Mouse (Mus musculus) layer of hippocampus, postnatal 25 days (tissue): ENCODE measurements around the gene Nprl2. TPM values are rescaled to one million over a fixed set of nuclear protein-coding genes. Genes with fewer than 3 reads are reported as not detected.

Source experiments
- DNase-seq, 2 experiments: peaks; one replicate each; pipeline ENCODE4 v3.0.0; 2022; ENCODE audit warnings: mixed read lengths in 2 of 2, low spot score in 1 of 2; ENCODE audit errors: extremely low spot score in 1 of 2
- total RNA-seq, 2 experiments: library from RNA; stranded (reverse); gene quantifications; 2 replicates each; pipeline ENCODE4 v1.2.3; 2021

The Nprl2 gene
- 10 to 100 TPM; 42.4 to 44.9 TPM for total RNA-seq

- peak; percentile 87 to 89 for DNase-seq
Measured at GRCm38 (mm10) chr9:107541474-107542351, at the start of gene Nprl2, which contains the start of gene Cyb561d2. Nprl2 (plus strand) TSS chr9:107542226. Cyb561d2 (minus strand) TSS chr9:107542193.

- DNase-seq: no peak
Measured at GRCm38 (mm10) chr9:107493511-107493910, 48.5 kb upstream of the Nprl2 start.

- no peak for DNase-seq
Measured at GRCm38 (mm10) chr9:107494238-107494637, 47.8 kb upstream of the Nprl2 start.

DNA sequence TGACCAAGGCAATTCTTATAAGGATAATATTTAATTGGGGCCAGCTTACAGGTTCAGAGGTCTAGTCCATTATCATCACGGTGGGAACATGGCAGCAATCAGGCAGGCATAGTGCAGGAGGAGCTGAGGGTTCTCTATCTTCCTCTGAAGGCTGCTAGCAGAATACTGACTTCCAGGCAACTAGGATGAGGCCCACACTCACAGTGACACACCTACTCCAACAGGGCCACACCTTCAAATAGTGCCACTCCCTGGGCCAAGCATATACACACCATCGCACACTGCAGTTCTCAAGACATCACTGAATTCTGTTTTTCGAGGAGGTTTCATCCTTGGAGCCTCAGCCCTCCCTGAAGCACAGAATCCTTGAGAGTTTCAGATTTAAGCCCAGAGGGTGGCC, 45.7 kb upstream of the Nprl2 start:
- DNase-seq: no peak

DNA sequence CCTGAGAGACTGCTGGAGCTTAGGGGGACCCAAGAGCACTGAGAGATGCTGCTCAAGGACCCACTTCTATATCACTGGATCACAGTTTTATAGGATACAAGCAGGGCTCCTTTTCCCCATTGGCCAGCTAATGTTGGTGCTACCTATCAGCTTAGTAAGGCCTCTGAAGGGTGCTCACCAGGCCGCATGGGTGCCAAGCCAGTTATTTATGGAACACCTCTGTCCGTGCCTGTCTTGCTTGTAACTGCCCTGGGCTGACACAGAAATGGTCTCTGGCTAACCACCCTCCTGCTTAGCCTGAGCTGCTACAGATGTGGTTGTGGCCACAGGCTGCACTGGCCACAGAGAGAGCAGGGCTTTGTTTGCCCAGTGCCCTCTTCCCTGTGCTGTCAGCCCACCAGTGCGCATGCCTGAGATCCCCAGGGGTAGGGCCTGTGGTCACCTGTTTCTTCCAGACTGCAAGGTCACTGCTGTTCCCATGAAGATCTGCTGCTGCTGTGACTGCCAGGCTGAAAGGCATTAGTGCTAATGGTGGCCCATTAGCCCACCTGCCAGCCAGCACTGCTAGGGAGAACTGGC, 41.2 kb upstream of the Nprl2 start:
- DNase-seq: no peak

GRCm38 (mm10) chr9:107502131-107502846, 39.7 kb upstream of the Nprl2 start:
- DNase-seq: no peak

DNA sequence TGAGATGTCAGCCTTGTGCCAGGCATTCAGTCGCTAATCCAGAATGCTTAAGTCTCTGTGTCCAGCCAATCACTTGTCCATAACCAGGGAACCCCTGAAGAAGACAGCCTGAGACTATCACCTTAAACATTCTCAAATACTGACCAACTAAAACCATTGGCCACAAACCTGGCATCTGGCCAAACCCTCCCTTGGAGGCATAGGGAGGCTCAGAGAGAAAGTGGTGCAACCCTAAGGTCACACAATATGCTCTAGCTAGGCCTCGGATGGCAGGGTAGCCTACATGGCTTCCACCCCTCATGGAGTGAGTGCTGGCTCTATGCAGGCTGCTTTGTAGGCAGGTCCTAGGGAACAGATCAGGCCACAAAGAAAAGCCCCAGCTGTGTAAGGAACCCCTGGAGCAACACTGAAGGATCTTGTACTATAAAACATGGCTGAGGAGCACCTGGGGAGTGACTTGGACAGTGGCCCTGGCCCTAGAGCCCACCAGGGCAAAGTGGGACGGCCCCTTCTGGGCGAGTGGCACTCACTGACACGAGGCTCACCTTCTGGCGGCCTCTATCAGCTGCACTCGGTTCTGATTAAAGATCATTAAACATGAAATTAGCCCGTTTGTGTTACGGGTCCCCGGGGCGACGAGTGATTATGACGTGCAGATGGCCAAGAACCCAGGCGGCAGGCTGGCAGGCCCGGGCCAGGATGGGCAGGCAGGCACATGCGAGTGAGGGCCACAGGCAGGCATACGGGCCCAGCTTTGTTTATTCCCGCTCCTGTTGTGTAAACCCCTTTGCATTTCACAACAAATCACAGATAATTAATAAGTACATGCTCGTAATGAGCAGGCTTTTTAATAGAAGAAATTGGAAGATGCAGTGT, 37.1 kb upstream of the Nprl2 start:
- no peak for DNase-seq

- peak; percentile 45 to 46 for DNase-seq
Measured at GRCm38 (mm10) chr9:107508266-107508665, 33.8 kb upstream of the Nprl2 start.

DNA sequence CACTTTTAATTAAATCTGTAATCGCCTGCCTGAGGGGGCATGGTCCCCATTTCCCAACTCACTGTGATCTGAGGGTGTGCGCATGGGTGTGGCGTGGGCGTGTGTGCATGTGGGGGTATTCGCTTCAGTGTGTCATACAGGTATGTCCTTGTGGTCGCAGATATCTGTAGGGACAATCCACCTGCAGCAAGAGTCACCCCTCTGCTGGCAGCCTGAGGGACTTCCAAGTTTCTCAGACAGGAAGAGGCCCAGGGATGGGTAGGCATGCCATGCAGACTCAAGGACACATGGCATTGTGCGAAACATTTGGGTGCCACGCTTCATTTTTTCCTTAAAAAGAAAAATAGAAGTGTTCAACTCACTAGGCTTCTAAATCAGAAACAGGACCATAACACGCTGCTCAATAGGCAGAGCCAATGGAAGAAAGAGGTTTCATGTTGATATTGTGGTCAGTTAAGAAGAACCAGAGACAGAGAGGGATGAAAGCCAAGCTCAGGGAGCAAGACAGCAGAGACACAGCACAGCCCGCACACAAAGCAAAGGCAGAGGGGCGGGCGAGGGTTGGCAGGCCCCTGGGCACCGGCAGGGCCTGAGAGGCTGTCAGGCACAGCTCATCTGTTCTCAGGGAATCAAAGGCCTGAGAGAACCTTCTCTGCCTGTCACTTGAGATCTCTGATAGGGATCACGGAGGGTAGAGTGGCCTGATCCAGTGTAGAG, 31.5 kb upstream of the Nprl2 start:
- DNase-seq: no peak

DNA sequence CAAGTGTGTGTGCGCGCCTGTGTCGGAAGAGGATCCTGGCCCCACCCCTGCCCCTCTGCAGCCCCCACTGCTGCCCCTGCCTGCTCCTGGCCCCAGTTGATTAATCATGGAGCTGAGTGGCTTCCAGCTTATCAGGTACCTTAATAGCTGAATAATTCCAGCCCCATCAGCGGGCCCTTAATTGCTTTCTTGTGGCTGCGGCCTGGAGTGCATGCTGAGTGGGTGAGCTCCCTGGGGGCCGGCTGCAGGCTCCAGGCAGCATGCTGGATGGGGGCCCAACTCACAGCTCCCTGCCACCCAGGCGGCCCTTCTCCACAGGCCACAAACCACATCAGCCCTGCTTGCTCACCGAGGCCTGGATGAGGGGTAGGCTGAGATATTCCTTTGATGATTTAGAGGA, 30.6 kb upstream of the Nprl2 start:
- DNase-seq: no peak

- no peak for DNase-seq
Measured at GRCm38 (mm10) chr9:107512326-107512725, 29.7 kb upstream of the Nprl2 start.

- peak; percentile 96 to 97 for DNase-seq
Measured at GRCm38 (mm10) chr9:107514303-107514955, 27.6 kb upstream of the Nprl2 start.

DNA sequence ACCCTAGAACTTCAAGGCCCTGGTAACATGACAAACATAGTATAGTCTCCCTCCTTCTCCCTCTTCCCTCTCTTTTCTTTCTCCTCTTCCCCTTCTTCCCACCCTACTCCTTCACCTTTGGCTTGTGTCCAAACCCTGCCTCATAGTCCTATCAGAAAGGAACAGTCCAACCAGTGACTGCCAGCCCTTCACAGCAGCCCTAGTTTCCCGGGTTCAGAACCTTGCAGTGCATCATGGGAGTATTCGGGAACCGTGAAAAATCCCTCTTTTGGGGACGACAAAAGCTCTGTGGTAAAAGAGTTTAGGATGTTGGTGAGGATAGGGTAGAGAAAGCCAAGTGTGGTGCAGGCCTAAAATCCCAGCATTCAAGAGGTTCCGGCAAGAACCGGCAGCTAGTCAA, 21.7 kb upstream of the Nprl2 start:
- DNase-seq: no peak

GRCm38 (mm10) chr9:107521190-107521589, 20.8 kb upstream of the Nprl2 start:
- no peak for DNase-seq

GRCm38 (mm10) chr9:107521711-107522399, 20.2 kb upstream of the Nprl2 start:
- no peak for DNase-seq

DNA sequence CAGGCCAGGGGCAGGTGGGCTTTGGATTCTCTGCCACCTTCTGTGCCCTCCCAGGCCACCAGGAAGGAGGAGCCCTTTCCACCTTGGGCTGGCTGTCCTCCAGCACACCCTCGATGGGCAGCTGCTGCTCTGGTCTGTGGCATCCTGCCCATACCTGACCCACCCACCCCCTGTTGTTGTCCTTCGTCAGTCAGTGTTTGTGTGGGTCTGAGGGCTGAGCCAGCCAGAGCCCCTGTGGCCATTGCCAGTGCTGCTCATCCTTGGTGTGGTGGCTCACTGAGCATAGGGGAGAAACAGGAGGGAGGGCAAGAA, 19.7 kb upstream of the Nprl2 start:
- no peak for DNase-seq

DNA sequence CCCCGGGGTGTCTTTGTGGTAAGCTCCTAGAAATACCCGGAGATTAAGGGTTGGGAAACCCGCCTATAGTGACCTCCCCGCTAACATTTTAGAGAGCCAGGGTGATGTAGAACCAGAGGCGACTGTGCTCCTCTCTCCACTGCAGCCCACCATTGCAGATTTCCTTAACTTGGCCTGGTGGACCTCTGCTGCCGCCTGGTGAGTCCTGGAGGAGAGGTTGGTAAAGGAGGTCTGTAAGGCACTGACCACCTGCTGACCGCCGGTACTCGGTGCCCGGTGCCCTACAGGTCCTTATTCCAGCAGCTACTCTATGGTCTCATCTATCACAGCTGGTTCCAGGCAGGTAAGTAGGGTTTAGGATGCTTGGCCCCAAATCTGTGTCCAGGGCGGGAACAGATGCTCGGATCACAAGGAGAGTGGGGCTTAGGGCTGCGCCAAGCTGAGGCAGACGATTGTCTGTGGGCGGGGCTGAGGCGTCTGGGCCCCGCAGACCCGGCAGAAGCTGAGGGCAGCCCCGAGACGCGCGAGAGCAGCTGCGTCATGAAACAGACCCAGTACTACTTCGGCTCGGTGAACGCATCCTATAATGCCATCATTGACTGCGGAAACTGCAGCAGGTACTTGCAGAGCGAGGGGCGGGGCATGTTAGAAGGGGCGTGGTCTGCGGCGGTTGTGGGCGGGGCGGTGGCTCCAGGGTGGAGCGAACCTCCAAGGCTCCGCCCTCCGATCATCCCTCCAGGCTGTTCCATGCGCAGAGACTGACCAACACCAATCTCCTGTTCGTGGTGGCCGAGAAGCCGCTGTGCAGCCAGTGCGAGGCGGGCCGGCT, 15.6 kb upstream of the Nprl2 start:
- DNase-seq: peak; percentile 58 to 59
